Mouse (Mus musculus): ENCODE measurements around the gene Arsg. TPM values are rescaled to one million over a fixed set of nuclear protein-coding genes. Genes with fewer than 3 reads are reported as not detected.
"Not testable (repeated sequence)": the region's sequence is repeated elsewhere in the genome, so short reads cannot be mapped to it uniquely, and the experiment has no call there.

Gene Arsg
- total and polyA plus RNA-seq, 2 experiments from 2014 or later: 6.0 to 6.6 TPM

- Histone ChIP-seq H3K9ac (replicated peaks; ENCODE audit: low read length, poor library complexity, severe bottlenecking) (no peak overlapping the region), H3K4me2 (ENCODE audit: low read depth, low read length, poor library complexity, severe bottlenecking) (no peak overlapping the region), H3K27me3 (ENCODE audit: insufficient read depth, low read length) (no peaks in the 10 kb centered on the region), H3K36me3 (ENCODE audit: insufficient read depth, low read length) (no peaks in the 10 kb centered on the region), H3K27ac (ENCODE audit: low read depth, low read length) (no peak overlapping the region), H3K4me3 (ENCODE audit: low read depth, low read length) (no peak overlapping the region), H3K4me1 (ENCODE audit: insufficient read depth, low read length) (no peaks in the 10 kb centered on the region), H3K9me3 (ENCODE audit: low read length) (no peaks in the 10 kb centered on the region)
- TF ChIP-seq CTCF (IDR thresholded peaks at IDR 0.05): no peak
- 85% methylated on average over 10 of the region's 10 CpGs for WGBS
- no peak for DNase-seq (ENCODE audit: low spot score)
- no peak for ATAC-seq (ENCODE audit: low FRiP score)
These were observed 15.0 kb downstream of the Arsg start for GRCm38 (mm10) chr11:109487991-109488684.

GRCm38 (mm10) chr11:109489763-109490162, 16.6 kb downstream of the Arsg start:
- ATAC-seq (ENCODE audit: low FRiP score) (no peak), DNase-seq (ENCODE audit: low spot score) (no peak)
- no peaks in the 10 kb centered on the region for H3K4me1 ChIP-seq (ENCODE audit: insufficient read depth, low read length)
- H3K27ac ChIP-seq (ENCODE audit: low read depth, low read length): no peak overlapping the region
- H3K4me3 ChIP-seq (ENCODE audit: low read depth, low read length): no peak overlapping the region
- no peak overlapping the region for H3K9ac ChIP-seq (replicated peaks; ENCODE audit: low read length, poor library complexity, severe bottlenecking)
- H3K4me2 ChIP-seq (ENCODE audit: low read depth, low read length, poor library complexity, severe bottlenecking): no peak overlapping the region
- H3K36me3 ChIP-seq (ENCODE audit: insufficient read depth, low read length): no peaks in the 10 kb centered on the region
- no peaks in the 10 kb centered on the region for H3K9me3 ChIP-seq (ENCODE audit: low read length)
- 87% methylated on average over 2 of the region's 2 CpGs for whole genome bisulfite sequencing
- no peak for TF ChIP-seq CTCF (IDR thresholded peaks at IDR 0.05)
- H3K27me3 ChIP-seq (ENCODE audit: insufficient read depth, low read length): no peaks in the 10 kb centered on the region

GRCm38 (mm10) chr11:109491844-109492243, 18.7 kb downstream of the Arsg start:
- Histone ChIP-seq H3K27me3 (ENCODE audit: insufficient read depth, low read length) (no peaks in the 10 kb centered on the region), H3K4me3 (ENCODE audit: low read depth, low read length) (no peak overlapping the region), H3K27ac (ENCODE audit: low read depth, low read length) (no peak overlapping the region), H3K9me3 (ENCODE audit: low read length) (no peaks in the 10 kb centered on the region), H3K4me2 (ENCODE audit: low read depth, low read length, poor library complexity, severe bottlenecking) (no peak overlapping the region), H3K4me1 (ENCODE audit: insufficient read depth, low read length) (0 out of 2 replicates have a peak, but pooled peaks cover 3% of the 10 kb centered on the region), H3K36me3 (ENCODE audit: insufficient read depth, low read length) (no peaks in the 10 kb centered on the region), H3K9ac (replicated peaks; ENCODE audit: low read length, poor library complexity, severe bottlenecking) (no peak overlapping the region)
- ATAC-seq (ENCODE audit: low FRiP score) (no peak), DNase-seq (ENCODE audit: low spot score) (no peak)
- WGBS: 87% methylated on average over 4 of the region's 4 CpGs
- no peak for TF ChIP-seq CTCF (IDR thresholded peaks at IDR 0.05)

- not testable (repeated sequence) for H3K27me3 ChIP-seq (ENCODE audit: insufficient read depth, low read length); H3K4me2 ChIP-seq (ENCODE audit: low read depth, low read length, poor library complexity, severe bottlenecking); ATAC-seq (ENCODE audit: low FRiP score); H3K36me3 ChIP-seq (ENCODE audit: insufficient read depth, low read length); H3K4me3 ChIP-seq (ENCODE audit: low read depth, low read length); H3K27ac ChIP-seq (ENCODE audit: low read depth, low read length); H3K4me1 ChIP-seq (ENCODE audit: insufficient read depth, low read length); H3K9me3 ChIP-seq (ENCODE audit: low read length); DNase-seq (ENCODE audit: low spot score); H3K9ac ChIP-seq (replicated peaks; ENCODE audit: low read length, poor library complexity, severe bottlenecking)
- 70% methylated on average over 8 of the region's 8 CpGs for WGBS
These were observed 19.8 kb downstream of the Arsg start for GRCm38 (mm10) chr11:109492847-109493464.

- no peak for ATAC-seq (ENCODE audit: low FRiP score)
- no peak for TF ChIP-seq CTCF (IDR thresholded peaks at IDR 0.05)
- WGBS: 57% methylated on average over 24 of the region's 24 CpGs
These were observed 22.0 kb downstream of the Arsg start for GRCm38 (mm10) chr11:109494890-109495770.

More at GRCm38 (mm10) chr11:109494890-109495770, 22.0 kb downstream of the Arsg start:
- no peak for DNase-seq (ENCODE audit: low spot score)
- Histone ChIP-seq H3K4me2 (ENCODE audit: low read depth, low read length, poor library complexity, severe bottlenecking) (no peak overlapping the region), H3K4me1 (ENCODE audit: insufficient read depth, low read length) (peaks cover 8% of the 10 kb centered on the region; the same call in 1 of the 2 replicates), H3K9me3 (ENCODE audit: low read length) (no peaks in the 10 kb centered on the region), H3K27me3 (ENCODE audit: insufficient read depth, low read length) (no peaks in the 10 kb centered on the region), H3K4me3 (ENCODE audit: low read depth, low read length) (no peak overlapping the region), H3K9ac (replicated peaks; ENCODE audit: low read length, poor library complexity, severe bottlenecking) (no peak overlapping the region), H3K27ac (ENCODE audit: low read depth, low read length) (no peak overlapping the region), H3K36me3 (ENCODE audit: insufficient read depth, low read length) (no peaks in the 10 kb centered on the region)
